Mouse (Mus musculus) hindbrain, embryonic 14.5 days (tissue): ENCODE data around the gene Tbx3. TPM values are rescaled to one million over a fixed set of nuclear protein-coding genes. Genes with fewer than 3 reads are reported as not detected.

Experiments
- ATAC-seq: fragments of 200-750 bp; cut with Nextera tagmentation; 2 replicates; pipeline ENCODE4 v1.8.0; 2017; ENCODE audit warnings: moderate number of reproducible peaks, mild to moderate bottlenecking, moderate TSS enrichment, moderate library complexity; ENCODE audit not compliant: low FRiP score
- DNase-seq: peaks from one replicate; pipeline ENCODE4 v3.0.0-alpha.2; 2015; ENCODE audit warnings: low spot score
- H3K27ac ChIP-seq: fragments of 300-500 bp; sonication (generic); 2 replicates; pipeline ENCODE4 v1.5.1; 2014; ENCODE audit warnings: mild to moderate bottlenecking, moderate library complexity
- H3K27me3 ChIP-seq: fragments of 300-500 bp; sonication (generic); 2 replicates; pipeline ENCODE4 v1.6.1; 2014; ENCODE audit warnings: mild to moderate bottlenecking, low read length, mixed read lengths; ENCODE audit not compliant: control insufficient read depth, insufficient read depth
- H3K36me3 ChIP-seq: fragments of 300-500 bp; sonication (generic); replicated peaks from 2 replicates; pipeline ENCODE4 v1.6.1; 2014; ENCODE audit not compliant: control insufficient read depth, insufficient read depth
- H3K4me1 ChIP-seq: fragments of 300-500 bp; sonication (generic); replicated peaks from 2 replicates; pipeline ENCODE4 v1.6.1; 2014; ENCODE audit warnings: antibody characterized with exemption, low read length, mixed read lengths; ENCODE audit not compliant: control insufficient read depth, insufficient read depth
- H3K4me2 ChIP-seq: fragments of 300-500 bp; sonication (generic); replicated peaks from 2 replicates; pipeline ENCODE4 v1.6.1; 2014; ENCODE audit warnings: mild to moderate bottlenecking, moderate library complexity
- H3K4me3 ChIP-seq: fragments of 300-500 bp; sonication (generic); replicated peaks from 2 replicates; pipeline ENCODE4 v1.5.1; 2014; ENCODE audit warnings: mild to moderate bottlenecking, low read length
- H3K9ac ChIP-seq: fragments of 300-500 bp; sonication (generic); 2 replicates; pipeline ENCODE4 v1.6.1; 2014
- H3K9me3 ChIP-seq: fragments of 300-500 bp; sonication (generic); 2 replicates; pipeline ENCODE4 v1.6.1; 2016; ENCODE audit warnings: low read length; ENCODE audit not compliant: control insufficient read depth
- WGBS: fragments of 180-500 bp; shearing (Covaris S2); extraction: QIAGEN DNeasy Blood & Tissue Kit; methylation state at CpG from one replicate; pipeline ENCODE4 v1.1.7; 2014; 5-methylcytosine and 5-hydroxymethylcytosine counted together
- polyA plus RNA-seq: library from polyadenylated mRNA; unstranded; fragments of >200 nt; fragmentation: Nextera tagmentation; extraction: Ambion mirVana; gene quantifications from 2 replicates; pipeline ENCODE4 v1.2.1, GENCODE M21; 2014

Gene Tbx3
- polyA plus RNA-seq, 1 experiment from 2014 or later: 6.6 TPM

- Histone ChIP-seq H3K4me1 (no peaks in the 10 kb centered on the region), H3K9ac (no peak overlapping the region), H3K4me2 (no peak overlapping the region), H3K4me3 (no peak overlapping the region), H3K27me3 (peaks cover 89% of the 10 kb centered on the region), H3K9me3 (no peaks in the 10 kb centered on the region), H3K36me3 (no peaks in the 10 kb centered on the region), H3K27ac (no peak overlapping the region)
- DNase-seq (no peak), ATAC-seq (no peak)
- 75% methylated on average over 14 of the region's 14 CpGs for WGBS
Measured at GRCm38 (mm10) chr5:119708850-119709585, 38.5 kb downstream of the Tbx3 start.

- Histone ChIP-seq H3K4me1 (no peaks in the 10 kb centered on the region), H3K27ac (no peak overlapping the region), H3K4me3 (no peak overlapping the region), H3K9ac (no peak overlapping the region), H3K36me3 (no peaks in the 10 kb centered on the region), H3K27me3 (peaks cover 83% of the 10 kb centered on the region), H3K9me3 (no peaks in the 10 kb centered on the region), H3K4me2 (no peak overlapping the region)
- DNase-seq (no peak), ATAC-seq (no peak)
- 8% methylated on average over 18 of the region's 18 CpGs for WGBS
Measured at GRCm38 (mm10) chr5:119709826-119710559, 39.5 kb downstream of the Tbx3 start.

GRCm38 (mm10) chr5:119710756-119711155 lies 40.3 kb downstream of the Tbx3 start:
- Histone ChIP-seq H3K9me3 (no peaks in the 10 kb centered on the region), H3K4me3 (no peak overlapping the region), H3K4me2 (no peak overlapping the region), H3K4me1 (no peaks in the 10 kb centered on the region), H3K27me3 (peaks cover 77% of the 10 kb centered on the region), H3K9ac (no peak overlapping the region), H3K27ac (no peak overlapping the region), H3K36me3 (no peaks in the 10 kb centered on the region)
- WGBS: 13% methylated on average over 7 of the region's 7 CpGs
- ATAC-seq (no peak), DNase-seq (no peak)

- H3K27me3 ChIP-seq: peaks cover 74% of the 10 kb centered on the region
- no peak overlapping the region for H3K9ac ChIP-seq
Measured at GRCm38 (mm10) chr5:119711626-119712025, 41.2 kb downstream of the Tbx3 start.

GRCm38 (mm10) chr5:119712679-119713246 lies 42.3 kb downstream of the Tbx3 start:
- Histone ChIP-seq H3K27me3 (peaks cover 65% of the 10 kb centered on the region), H3K9ac (no peak overlapping the region), H3K4me3 (no peak overlapping the region), H3K4me2 (peak overlapping the region; percentile 30; the same call in 1 of the 2 replicates), H3K4me1 (no peaks in the 10 kb centered on the region), H3K36me3 (no peaks in the 10 kb centered on the region), H3K9me3 (no peaks in the 10 kb centered on the region), H3K27ac (no peak overlapping the region)
- ATAC-seq (no peak), DNase-seq (peak; percentile 88)
- 9% methylated on average over 22 of the region's 22 CpGs for WGBS

More at GRCm38 (mm10) chr5:119711626-119712025, 41.2 kb downstream of the Tbx3 start:
- Histone ChIP-seq H3K4me1 (no peaks in the 10 kb centered on the region), H3K4me2 (no peak overlapping the region), H3K27ac (no peak overlapping the region), H3K4me3 (no peak overlapping the region), H3K9me3 (no peaks in the 10 kb centered on the region), H3K36me3 (no peaks in the 10 kb centered on the region)
- DNase-seq (no peak), ATAC-seq (no peak)
- WGBS: 86% methylated on average over 5 of the region's 5 CpGs

GRCm38 (mm10) chr5:119720471-119721265 lies 50.2 kb downstream of the Tbx3 start:
- ATAC-seq: no peak
- no peak for DNase-seq
- 17% methylated on average over 11 of the region's 11 CpGs for WGBS
- no peak overlapping the region for H3K27ac ChIP-seq
- no peaks in the 10 kb centered on the region for H3K9me3 ChIP-seq
- no peaks in the 10 kb centered on the region for H3K4me1 ChIP-seq
- no peak overlapping the region for H3K4me2 ChIP-seq
- no peak overlapping the region for H3K4me3 ChIP-seq
- H3K27me3 ChIP-seq: peaks cover 10% of the 10 kb centered on the region; the same call in 1 of the 2 replicates
- no peaks in the 10 kb centered on the region for H3K36me3 ChIP-seq
- no peak overlapping the region for H3K9ac ChIP-seq

GRCm38 (mm10) chr5:119732978-119733377 lies 62.5 kb downstream of the Tbx3 start:
- Histone ChIP-seq H3K9me3 (no peaks in the 10 kb centered on the region), H3K4me3 (no peak overlapping the region), H3K36me3 (no peaks in the 10 kb centered on the region), H3K27me3 (no peaks in the 10 kb centered on the region), H3K9ac (no peak overlapping the region), H3K4me2 (no peak overlapping the region), H3K4me1 (no peaks in the 10 kb centered on the region), H3K27ac (no peak overlapping the region)
- DNase-seq: no peak
- no peak for ATAC-seq
- WGBS: 66% methylated on average over 7 of the region's 7 CpGs
